Mouse (Mus musculus) heart, embryonic 15.5 days (tissue): ENCODE data around the gene Vldlr. TPM values are rescaled to one million over a fixed set of nuclear protein-coding genes. Genes with fewer than 3 reads are reported as not detected.

Source experiments
- ATAC-seq: fragments of 200-750 bp; cut with Nextera tagmentation; replicated peaks from 2 replicates; pipeline ENCODE4 v1.8.0; 2017; ENCODE audit warnings: low read depth, moderate TSS enrichment; ENCODE audit not compliant: insufficient number of reproducible peaks, insufficient read depth, low FRiP score
- H3K27ac ChIP-seq: fragments of 300-500 bp; sonication (generic); 2 replicates; pipeline ENCODE4 v1.5.1; 2015; ENCODE audit warnings: mild to moderate bottlenecking, inconsistent platforms
- H3K27me3 ChIP-seq: fragments of 300-500 bp; sonication (generic); 2 replicates; pipeline ENCODE4 v1.6.1; 2015; ENCODE audit warnings: inconsistent platforms
- H3K36me3 ChIP-seq: fragments of 300-500 bp; sonication (generic); 2 replicates; pipeline ENCODE4 v1.6.1; 2015; ENCODE audit warnings: mild to moderate bottlenecking, inconsistent platforms
- H3K4me1 ChIP-seq: fragments of 300-500 bp; sonication (generic); replicated peaks from 2 replicates; pipeline ENCODE4 v1.6.1; 2015; ENCODE audit warnings: inconsistent platforms
- H3K4me2 ChIP-seq: fragments of 300-500 bp; sonication (generic); 2 replicates; pipeline ENCODE4 v1.6.1; 2015; ENCODE audit warnings: inconsistent platforms, mild to moderate bottlenecking, moderate library complexity
- H3K4me3 ChIP-seq: fragments of 300-500 bp; sonication (generic); 2 replicates; pipeline ENCODE4 v1.5.1; 2015; ENCODE audit warnings: mild to moderate bottlenecking, inconsistent platforms
- H3K9ac ChIP-seq: fragments of 300-500 bp; sonication (generic); 2 replicates; pipeline ENCODE4 v1.6.1; 2015; ENCODE audit warnings: mild to moderate bottlenecking, inconsistent platforms
- H3K9me3 ChIP-seq: fragments of 300-500 bp; sonication (generic); replicated peaks from 2 replicates; pipeline ENCODE4 v1.6.1; 2016; ENCODE audit warnings: inconsistent platforms
- WGBS: fragments of 180-500 bp; shearing (Covaris S2); methylation state at CpG from one replicate; pipeline ENCODE4 v1.1.7; 2015; ENCODE audit warnings: mixed read lengths; 5-methylcytosine and 5-hydroxymethylcytosine counted together
- polyA plus RNA-seq: library from polyadenylated mRNA; unstranded; fragments of >200 nt; fragmentation: Nextera tagmentation; extraction: Ambion mirVana; gene quantifications from 2 replicates; pipeline ENCODE4 v1.2.1, GENCODE M21; 2015

The Vldlr gene
- polyA plus RNA-seq = 27.0 and 29.7 TPM in 2 replicates

GRCm38 (mm10) chr19:27216318-27216717, at the start of gene Vldlr:
Gene Vldlr, plus strand, starts transcription at chr19:27216484.
- H3K4me3 ChIP-seq = peak within 1 kb of the TSS; percentile 83
- no peaks in the 10 kb centered on the region for H3K36me3 ChIP-seq
- ATAC-seq = no peak
- peak within 1 kb of the TSS; percentile 91 for H3K4me2 ChIP-seq
- H3K4me1 ChIP-seq = peaks cover 21% of the 10 kb centered on the region
- H3K9me3 ChIP-seq = no peaks in the 10 kb centered on the region
- WGBS = 5% methylated on average over 11 of the region's 11 CpGs
- peak within 1 kb of the TSS; percentile 90 for H3K9ac ChIP-seq
- peak within 1 kb of the TSS; percentile 91 for H3K27ac ChIP-seq
- H3K27me3 ChIP-seq = peaks cover 13% of the 10 kb centered on the region

- Histone ChIP-seq H3K4me1 (no peaks in the 10 kb centered on the region), H3K27me3 (no peaks in the 10 kb centered on the region), H3K9ac (no peak overlapping the region), H3K9me3 (no peaks in the 10 kb centered on the region), H3K27ac (no peak overlapping the region), H3K36me3 (no peaks in the 10 kb centered on the region), H3K4me2 (no peak overlapping the region), H3K4me3 (no peak overlapping the region)
- no peak for ATAC-seq
- 79% methylated on average over 5 of the region's 5 CpGs for WGBS
Measured at GRCm38 (mm10) chr19:27167601-27168319, 48.5 kb upstream of the Vldlr start.

- peaks cover 4% of the 10 kb centered on the region for H3K4me1 ChIP-seq
- H3K36me3 ChIP-seq = no peaks in the 10 kb centered on the region
- no peak overlapping the region for H3K9ac ChIP-seq
- H3K9me3 ChIP-seq = no peaks in the 10 kb centered on the region
- no peak overlapping the region for H3K27ac ChIP-seq
- no peaks in the 10 kb centered on the region for H3K27me3 ChIP-seq
- H3K4me3 ChIP-seq = no peak overlapping the region
- 59% methylated on average over 2 of the region's 2 CpGs for WGBS
- H3K4me2 ChIP-seq = no peak overlapping the region
- no peak for ATAC-seq
Measured at GRCm38 (mm10) chr19:27173836-27174235, 42.4 kb upstream of the Vldlr start.

GRCm38 (mm10) chr19:27175617-27176016, 40.7 kb upstream of the Vldlr start:
- Histone ChIP-seq H3K4me3 (no peak overlapping the region), H3K36me3 (no peaks in the 10 kb centered on the region), H3K4me2 (no peak overlapping the region), H3K4me1 (peaks cover 4% of the 10 kb centered on the region), H3K9ac (no peak overlapping the region), H3K9me3 (no peaks in the 10 kb centered on the region), H3K27ac (no peak overlapping the region), H3K27me3 (no peaks in the 10 kb centered on the region)
- ATAC-seq = no peak
- WGBS = 77% methylated on average over 1 of the region's 1 CpGs

- no peak for ATAC-seq
- Histone ChIP-seq H3K9me3 (no peaks in the 10 kb centered on the region), H3K4me1 (peaks cover 4% of the 10 kb centered on the region), H3K4me3 (no peak overlapping the region), H3K27ac (no peak overlapping the region), H3K4me2 (no peak overlapping the region), H3K36me3 (no peaks in the 10 kb centered on the region), H3K27me3 (no peaks in the 10 kb centered on the region), H3K9ac (no peak overlapping the region)
- WGBS = 72% methylated on average over 4 of the region's 4 CpGs
Measured at GRCm38 (mm10) chr19:27176558-27176957, 39.7 kb upstream of the Vldlr start.

GRCm38 (mm10) chr19:27178195-27178807, 38.0 kb upstream of the Vldlr start:
- no peaks in the 10 kb centered on the region for H3K36me3 ChIP-seq
- peaks cover 4% of the 10 kb centered on the region for H3K4me1 ChIP-seq
- 85% methylated on average over 5 of the region's 5 CpGs for WGBS
- H3K27me3 ChIP-seq = no peaks in the 10 kb centered on the region
- no peak overlapping the region for H3K27ac ChIP-seq
- H3K4me3 ChIP-seq = no peak overlapping the region
- ATAC-seq = no peak
- no peak overlapping the region for H3K9ac ChIP-seq
- no peak overlapping the region for H3K4me2 ChIP-seq
- H3K9me3 ChIP-seq = no peaks in the 10 kb centered on the region

GRCm38 (mm10) chr19:27180351-27181122, 35.7 kb upstream of the Vldlr start:
- Histone ChIP-seq H3K4me1 (peaks cover 2% of the 10 kb centered on the region), H3K36me3 (no peaks in the 10 kb centered on the region), H3K4me3 (no peak overlapping the region), H3K27ac (no peak overlapping the region), H3K9ac (no peak overlapping the region), H3K4me2 (no peak overlapping the region), H3K27me3 (no peaks in the 10 kb centered on the region), H3K9me3 (no peaks in the 10 kb centered on the region)
- ATAC-seq = no peak
- 65% methylated on average over 18 of the region's 18 CpGs for WGBS

GRCm38 (mm10) chr19:27183511-27183910, 32.8 kb upstream of the Vldlr start:
- Histone ChIP-seq H3K4me3 (no peak overlapping the region), H3K27ac (no peak overlapping the region), H3K27me3 (no peaks in the 10 kb centered on the region), H3K9ac (no peak overlapping the region), H3K4me1 (no peaks in the 10 kb centered on the region), H3K4me2 (no peak overlapping the region), H3K36me3 (no peaks in the 10 kb centered on the region), H3K9me3 (no peaks in the 10 kb centered on the region)
- 76% methylated on average over 7 of the region's 7 CpGs for WGBS
- ATAC-seq = no peak

GRCm38 (mm10) chr19:27203711-27204238, 12.5 kb upstream of the Vldlr start:
- H3K4me2 ChIP-seq = no peak overlapping the region
- H3K36me3 ChIP-seq = no peaks in the 10 kb centered on the region
- no peak overlapping the region for H3K9ac ChIP-seq
- no peaks in the 10 kb centered on the region for H3K4me1 ChIP-seq
- WGBS = 78% methylated on average over 9 of the region's 9 CpGs
- no peaks in the 10 kb centered on the region for H3K9me3 ChIP-seq
- H3K27me3 ChIP-seq = no peaks in the 10 kb centered on the region
- no peak for ATAC-seq
- no peak overlapping the region for H3K27ac ChIP-seq
- H3K4me3 ChIP-seq = no peak overlapping the region

GRCm38 (mm10) chr19:27210991-27211390, 5.3 kb upstream of the Vldlr start:
- Histone ChIP-seq H3K9me3 (no peaks in the 10 kb centered on the region), H3K4me3 (no peak overlapping the region), H3K36me3 (no peaks in the 10 kb centered on the region), H3K9ac (no peak overlapping the region), H3K4me1 (peaks cover 7% of the 10 kb centered on the region), H3K27ac (no peak overlapping the region; the same call in 1 of the 2 replicates), H3K4me2 (no peak overlapping the region), H3K27me3 (peaks cover 13% of the 10 kb centered on the region)
- WGBS = 34% methylated on average over 2 of the region's 2 CpGs
- ATAC-seq = no peak

- no peak overlapping the region for H3K27ac ChIP-seq
- WGBS = 85% methylated on average over 4 of the region's 4 CpGs
- no peaks in the 10 kb centered on the region for H3K9me3 ChIP-seq
- peaks cover 26% of the 10 kb centered on the region for H3K4me1 ChIP-seq
- ATAC-seq = no peak
- H3K4me3 ChIP-seq = no peak overlapping the region
- no peak overlapping the region for H3K9ac ChIP-seq
- H3K27me3 ChIP-seq = peaks cover 13% of the 10 kb centered on the region
- no peak overlapping the region for H3K4me2 ChIP-seq
- H3K36me3 ChIP-seq = no peaks in the 10 kb centered on the region
Measured at GRCm38 (mm10) chr19:27215596-27215995, 688 bp upstream of the Vldlr start.
